In genomic region chr10:80168038-80168661, GRCm38 (mm10) we compare ENCODE assay signal across 7 mouse cellular contexts. TPM values are rescaled to one million over a fixed set of nuclear protein-coding genes. Genes with fewer than 3 reads are reported as not detected.
A peak's percentile ranks its signal among the peaks of the same experiment; 100 is the strongest.
DNase-seq lines count a peak whose midpoint lies in the region; ATAC-seq and TF ChIP-seq lines count a peak whose summit lies in the region.

No protein-coding gene starts in this region.

- peak overlapping the region; percentile 62 for H3K4me2 ChIP-seq in intestine, embryonic 15.5 days (replicated peaks)
- H3K4me2 ChIP-seq in limb, embryonic 12.5 days, result peak overlapping the region; percentile 90
- H3K4me2 ChIP-seq in midbrain, embryonic 14.5 days (ENCODE audit: low read length), result peak overlapping the region; percentile 95

- H3K27ac ChIP-seq in cortical plate, adult 2 months (ENCODE audit: insufficient read depth, low read length), result peak overlapping the region; percentile 95
- peak overlapping the region; percentile 100 for H3K27ac ChIP-seq in intestine, embryonic 15.5 days
- peak overlapping the region; percentile 99 for H3K27ac ChIP-seq in limb, embryonic 12.5 days
- H3K27ac ChIP-seq in midbrain, embryonic 14.5 days (replicated peaks; ENCODE audit: low read depth, low read length), result peak overlapping the region; percentile 99

- peaks cover 22% of the 10 kb centered on the region for H3K36me3 ChIP-seq in intestine, embryonic 15.5 days
- peaks cover 29% of the 10 kb centered on the region for H3K36me3 ChIP-seq in limb, embryonic 12.5 days
- peaks cover 32% of the 10 kb centered on the region for H3K36me3 ChIP-seq in midbrain, embryonic 14.5 days (ENCODE audit: control insufficient read depth, insufficient read depth, low read length)

- peak overlapping the region; percentile 76 for H3K4me3 ChIP-seq in cortical plate, adult 2 months (ENCODE audit: insufficient read depth, low read length)
- peak overlapping the region; percentile 94 for H3K4me3 ChIP-seq in intestine, embryonic 15.5 days (replicated peaks)
- peak overlapping the region; percentile 85 for H3K4me3 ChIP-seq in limb, embryonic 12.5 days (replicated peaks)
- H3K4me3 ChIP-seq in midbrain, embryonic 14.5 days (replicated peaks; ENCODE audit: low read depth, low read length), result peak overlapping the region; percentile 97

- no peak for TF ChIP-seq CTCF in cortical plate, adult 2 months (IDR thresholded peaks at IDR 0.05; ENCODE audit: extremely low read depth, insufficient read depth, low read length)

- WGBS in intestine, embryonic 15.5 days, result under 1% methylated on average over 47 of the region's 48 CpGs
- under 1% methylated on average over 43 of the region's 48 CpGs for WGBS in limb, embryonic 12.5 days
- WGBS in midbrain, embryonic 14.5 days, result under 1% methylated on average over 48 of the region's 48 CpGs

- peaks cover 10% of the 10 kb centered on the region for H3K4me1 ChIP-seq in cortical plate, adult 2 months (ENCODE audit: control insufficient read depth, insufficient read depth, low read length)
- peaks cover 58% of the 10 kb centered on the region for H3K4me1 ChIP-seq in intestine, embryonic 15.5 days (replicated peaks)
- peaks cover 61% of the 10 kb centered on the region for H3K4me1 ChIP-seq in limb, embryonic 12.5 days (replicated peaks)
- H3K4me1 ChIP-seq in midbrain, embryonic 14.5 days (ENCODE audit: control insufficient read depth, insufficient read depth, low read length), result peaks cover 31% of the 10 kb centered on the region

- no peaks in the 10 kb centered on the region for H3K27me3 ChIP-seq in intestine, embryonic 15.5 days (replicated peaks)
- H3K27me3 ChIP-seq in limb, embryonic 12.5 days, result no peaks in the 10 kb centered on the region; the same call in 1 of the 2 replicates
- H3K27me3 ChIP-seq in midbrain, embryonic 14.5 days (ENCODE audit: control insufficient read depth, insufficient read depth, low read length), result no peaks in the 10 kb centered on the region

- peak; percentile 14; the same call in 1 of the 2 replicates for TF ChIP-seq POLR2A in cortical plate, adult 2 months (IDR thresholded peaks at IDR 0.05; ENCODE audit: extremely low read depth, insufficient read depth, low read length)

- no peaks in the 10 kb centered on the region for H3K9me3 ChIP-seq in intestine, embryonic 15.5 days
- H3K9me3 ChIP-seq in limb, embryonic 12.5 days, result no peaks in the 10 kb centered on the region
- no peaks in the 10 kb centered on the region for H3K9me3 ChIP-seq in midbrain, embryonic 14.5 days (ENCODE audit: control insufficient read depth, low read length)

- H3K9ac ChIP-seq in intestine, embryonic 15.5 days, result peak overlapping the region; percentile 97
- H3K9ac ChIP-seq in limb, embryonic 12.5 days (replicated peaks), result peak overlapping the region; percentile 98
- peak overlapping the region; percentile 99 for H3K9ac ChIP-seq in midbrain, embryonic 14.5 days (replicated peaks; ENCODE audit: low read length)

- peak; percentile 96 for DNase-seq in adrenal gland, adult 2 months
- peak; percentile 93 for DNase-seq in gastrocnemius, postnatal 25 days
- peak; percentile 96 for DNase-seq in midbrain, embryonic 14.5 days
- DNase-seq in spleen, adult 12 weeks (ENCODE audit: low spot score), result peak; percentile 91

- ATAC-seq in intestine, embryonic 15.5 days, result peak; percentile 66
- ATAC-seq in limb, embryonic 12.5 days (ENCODE audit: insufficient number of reproducible peaks, insufficient read depth, low FRiP score, low TSS enrichment, low read depth), result peak; percentile 32; the same call in 1 of the 2 replicates
- peak; percentile 38 for ATAC-seq in midbrain, embryonic 14.5 days (ENCODE audit: low FRiP score, low TSS enrichment)

RNA-seq across cellular contexts. Expression of gene Cirbp, which starts 2.4 kb away (rescaled TPM):
- 10 to 100 TPM; 30.6 to 77.0 TPM for total RNA-seq in adrenal gland, adult 2 months (2021)
- 108 and 152 TPM in 2 replicates for polyA plus RNA-seq in adrenal gland, adult 2 months (2012; rRNA removed)
- polyA plus RNA-seq in cortical plate, adult 2 months (2012; rRNA removed), result 150 and 180 TPM in 2 replicates
- 10 to 100 TPM; 17.3 to 21.4 TPM for total RNA-seq in gastrocnemius, postnatal 25 days (2021)
- polyA plus RNA-seq in intestine, embryonic 15.5 days (2015; fragmentation: Nextera tagmentation; extraction: Ambion mirVana), result 69.4 and 83.9 TPM in 2 replicates
- polyA plus RNA-seq in limb, embryonic 12.5 days (2016; fragmentation: Nextera tagmentation; extraction: Ambion mirVana), result 166 and 175 TPM in 2 replicates
- 295 and 421 TPM in 2 replicates for polyA plus RNA-seq in midbrain, embryonic 14.5 days (2014; fragmentation: Nextera tagmentation; extraction: Ambion mirVana)

RNA-seq across cellular contexts. Expression of gene 1600002K03Rik, which starts 4.6 kb away (rescaled TPM):
- 10 to 100 TPM; 14.0 to 21.7 TPM for total RNA-seq in adrenal gland, adult 2 months (2021)
- polyA plus RNA-seq in adrenal gland, adult 2 months (2012; rRNA removed), result 25.9 and 34.5 TPM in 2 replicates
- polyA plus RNA-seq in cortical plate, adult 2 months (2012; rRNA removed), result 13.1 and 13.9 TPM in 2 replicates
- total RNA-seq in gastrocnemius, postnatal 25 days (2021), result 1 to 10 TPM; 5.1 to 5.9 TPM
- polyA plus RNA-seq in intestine, embryonic 15.5 days (2015; fragmentation: Nextera tagmentation; extraction: Ambion mirVana), result 22.9 and 25.1 TPM in 2 replicates
- 9.1 and 9.5 TPM in 2 replicates for polyA plus RNA-seq in limb, embryonic 12.5 days (2016; fragmentation: Nextera tagmentation; extraction: Ambion mirVana)
- 5.7 and 9.9 TPM in 2 replicates for polyA plus RNA-seq in midbrain, embryonic 14.5 days (2014; fragmentation: Nextera tagmentation; extraction: Ambion mirVana)

RNA-seq across cellular contexts. Expression of gene Efna2, which starts 11.1 kb away (rescaled TPM):
- total RNA-seq in adrenal gland, adult 2 months (2021), result 1 to 10 TPM; 1.8 to 5.2 TPM
- polyA plus RNA-seq in adrenal gland, adult 2 months (2012; rRNA removed), result 10.2 and 15.6 TPM in 2 replicates
- polyA plus RNA-seq in cortical plate, adult 2 months (2012; rRNA removed), result 7.7 and 8.5 TPM in 2 replicates
- total RNA-seq in gastrocnemius, postnatal 25 days (2021), result under 1 TPM; 0.26 to 0.54 TPM
- polyA plus RNA-seq in intestine, embryonic 15.5 days (2015; fragmentation: Nextera tagmentation; extraction: Ambion mirVana), result 13.6 and 15.0 TPM in 2 replicates
- polyA plus RNA-seq in limb, embryonic 12.5 days (2016; fragmentation: Nextera tagmentation; extraction: Ambion mirVana), result 60.3 and 62.2 TPM in 2 replicates
- 41.9 and 50.1 TPM in 2 replicates for polyA plus RNA-seq in midbrain, embryonic 14.5 days (2014; fragmentation: Nextera tagmentation; extraction: Ambion mirVana)

RNA-seq across cellular contexts. Expression of gene Midn, which starts 20.1 kb away (rescaled TPM):
- total RNA-seq in adrenal gland, adult 2 months (2021), result 100 to 1,000 TPM in 1 of 2 experiments, 10 to 100 TPM in 1; 75.8 to 115 TPM
- 233 and 269 TPM in 2 replicates for polyA plus RNA-seq in adrenal gland, adult 2 months (2012; rRNA removed)
- polyA plus RNA-seq in cortical plate, adult 2 months (2012; rRNA removed), result 26.6 and 33.8 TPM in 2 replicates
- 10 to 100 TPM; 33.7 to 34.8 TPM for total RNA-seq in gastrocnemius, postnatal 25 days (2021)
- 14.1 and 16.1 TPM in 2 replicates for polyA plus RNA-seq in intestine, embryonic 15.5 days (2015; fragmentation: Nextera tagmentation; extraction: Ambion mirVana)
- 30.6 and 38.0 TPM in 2 replicates for polyA plus RNA-seq in limb, embryonic 12.5 days (2016; fragmentation: Nextera tagmentation; extraction: Ambion mirVana)
- 62.6 and 65.6 TPM in 2 replicates for polyA plus RNA-seq in midbrain, embryonic 14.5 days (2014; fragmentation: Nextera tagmentation; extraction: Ambion mirVana)

RNA-seq across cellular contexts. Expression of gene Cbarp, which starts 27.5 kb away (rescaled TPM):
- 100 to 1,000 TPM in 1 of 2 experiments, 10 to 100 TPM in 1; 74.5 to 118 TPM for total RNA-seq in adrenal gland, adult 2 months (2021)
- 84.3 and 84.6 TPM in 2 replicates for polyA plus RNA-seq in adrenal gland, adult 2 months (2012; rRNA removed)
- polyA plus RNA-seq in cortical plate, adult 2 months (2012; rRNA removed), result 274 and 285 TPM in 2 replicates
- 1 to 10 TPM; 1.2 to 1.6 TPM for total RNA-seq in gastrocnemius, postnatal 25 days (2021)
- 4.8 and 5.1 TPM in 2 replicates for polyA plus RNA-seq in intestine, embryonic 15.5 days (2015; fragmentation: Nextera tagmentation; extraction: Ambion mirVana)
- polyA plus RNA-seq in limb, embryonic 12.5 days (2016; fragmentation: Nextera tagmentation; extraction: Ambion mirVana), result 4.9 and 5.6 TPM in 2 replicates
- polyA plus RNA-seq in midbrain, embryonic 14.5 days (2014; fragmentation: Nextera tagmentation; extraction: Ambion mirVana), result 78.9 and 101 TPM in 2 replicates

Comparison
In these comparisons a context has a peak if more than half of its experiments do, and no peak if none do; other contexts are left out.
1. Peak in every context shown above with its lines: DNase-seq, ATAC-seq, H3K4me3 ChIP-seq and H3K27ac ChIP-seq.